Mouse (Mus musculus): ENCODE results near the gene Ahnak. TPM values are rescaled to one million over a fixed set of nuclear protein-coding genes. Genes with fewer than 3 reads are reported as not detected.

Gene Ahnak
- total RNA-seq, 2 experiments from 2014 or later, result 362 to 377 TPM

DNA sequence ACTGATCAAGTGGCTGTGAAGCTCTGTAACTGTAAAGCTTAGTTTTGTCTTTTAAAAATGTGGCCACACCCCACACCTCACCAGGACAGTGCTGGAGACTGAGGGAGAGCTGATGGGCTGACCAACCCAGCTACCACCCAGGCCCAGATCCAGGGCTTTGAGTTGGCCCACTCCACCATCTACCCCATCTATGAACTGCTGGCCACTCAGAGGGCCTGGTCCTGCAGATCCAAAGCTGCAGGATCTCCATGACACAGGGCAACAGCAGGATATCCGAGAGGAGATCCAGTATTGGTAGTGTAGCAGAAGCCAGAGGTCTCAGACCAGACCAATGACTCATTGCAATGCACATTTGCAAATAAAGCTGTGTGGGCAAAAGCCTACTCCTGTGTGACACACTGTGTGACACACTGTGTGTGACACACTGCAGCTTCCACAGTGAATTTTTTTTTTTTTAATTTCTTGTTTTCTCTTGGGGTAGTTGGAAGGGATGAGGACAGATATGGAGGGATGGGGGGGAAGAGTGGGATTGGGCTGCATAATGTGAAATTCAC lies 69.3 kb downstream of the Ahnak start:
- intact Hi-C loops (cut with DNase I), result no loop called here

GRCm38 (mm10) chr19:9058944-9059343 lies 69.9 kb downstream of the Ahnak start:
- intact Hi-C loops (cut with DNase I), result no loop called here
- DNase-seq, result no peak

More for the DNA sequence above, 69.3 kb downstream of the Ahnak start:
- no peak for DNase-seq

DNA sequence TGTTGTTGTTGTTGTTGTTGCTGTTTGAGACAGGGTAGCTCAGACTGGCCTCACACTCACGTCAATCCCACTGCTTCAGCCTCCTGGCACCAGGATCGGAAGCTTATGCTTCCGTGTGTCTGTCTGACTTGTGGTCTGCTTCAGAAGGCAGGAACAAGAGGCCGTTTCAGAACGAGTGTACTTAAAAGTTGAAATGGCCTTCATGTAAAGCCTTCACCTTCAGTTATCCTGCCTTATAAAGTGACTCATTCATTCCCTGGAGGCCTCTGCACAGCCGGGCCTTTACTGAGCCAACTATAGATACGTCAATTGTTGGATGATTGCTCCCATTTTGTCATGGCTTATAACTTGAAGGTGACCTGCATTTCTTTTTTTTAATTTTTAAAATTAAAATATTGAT lies 70.3 kb downstream of the Ahnak start:
- intact Hi-C loops (cut with DNase I), result no loop called here
- DNase-seq, result no peak

DNA sequence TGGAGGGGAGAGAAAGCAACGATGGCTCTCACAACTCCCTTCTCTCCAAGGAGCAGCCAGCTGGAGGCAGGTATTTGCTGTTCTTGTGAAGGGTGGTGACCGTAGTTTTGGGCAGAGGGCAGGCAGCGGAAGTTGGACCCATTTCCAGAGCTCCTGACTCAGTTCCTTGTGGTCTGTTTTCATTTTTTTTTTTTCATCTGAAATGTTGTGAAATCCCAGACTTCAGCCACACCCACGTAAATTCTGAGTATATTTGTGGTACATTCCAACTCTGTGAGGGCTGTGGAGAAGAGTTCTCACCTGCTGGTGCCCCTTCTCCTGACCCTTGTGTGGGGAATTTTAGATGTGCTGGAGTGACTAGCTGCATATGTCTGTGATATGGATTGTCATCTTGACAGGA lies 71.0 kb downstream of the Ahnak start:
- DNase-seq, result peak in 1 of 2 experiments; percentile 41
- intact Hi-C loops (cut with DNase I), result no loop called here

DNA sequence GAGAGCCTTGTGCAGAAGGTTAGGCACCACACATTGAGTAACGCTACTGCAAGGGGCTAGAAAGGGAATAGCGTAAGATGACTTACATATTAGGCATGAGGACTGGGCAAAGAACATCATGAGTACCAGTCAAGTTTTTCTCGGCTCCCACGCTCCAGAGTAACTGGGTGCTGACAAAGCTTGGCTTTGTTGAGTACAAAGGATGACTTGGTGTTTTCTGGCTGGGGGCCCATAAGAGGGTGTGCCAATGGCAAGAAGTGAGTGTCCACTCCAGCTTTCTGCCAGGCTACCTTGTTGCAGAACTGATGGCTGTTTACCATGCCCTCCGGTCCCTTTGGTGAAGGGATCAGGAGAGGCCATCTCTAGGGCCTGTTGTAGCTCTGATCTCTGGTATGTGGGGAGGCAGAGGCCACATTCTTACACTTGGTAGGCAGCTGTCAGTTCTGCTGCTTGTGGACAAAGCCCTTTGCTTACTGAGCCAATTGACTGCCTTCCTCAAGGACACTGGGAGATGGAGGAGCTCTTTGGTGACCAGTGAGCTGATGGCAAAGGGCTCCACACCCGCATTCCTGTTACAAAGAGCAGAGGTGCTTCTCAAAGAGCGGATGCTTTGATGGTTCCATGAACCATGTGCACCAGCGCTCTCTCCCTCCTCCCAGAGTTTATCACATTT lies 72.3 kb downstream of the Ahnak start:
- intact Hi-C loops (cut with DNase I), result no loop called here
- no peak for DNase-seq

GRCm38 (mm10) chr19:9062822-9063221 lies 73.7 kb downstream of the Ahnak start:
- intact Hi-C loops (cut with DNase I), result no loop called here
- no peak for DNase-seq

DNA sequence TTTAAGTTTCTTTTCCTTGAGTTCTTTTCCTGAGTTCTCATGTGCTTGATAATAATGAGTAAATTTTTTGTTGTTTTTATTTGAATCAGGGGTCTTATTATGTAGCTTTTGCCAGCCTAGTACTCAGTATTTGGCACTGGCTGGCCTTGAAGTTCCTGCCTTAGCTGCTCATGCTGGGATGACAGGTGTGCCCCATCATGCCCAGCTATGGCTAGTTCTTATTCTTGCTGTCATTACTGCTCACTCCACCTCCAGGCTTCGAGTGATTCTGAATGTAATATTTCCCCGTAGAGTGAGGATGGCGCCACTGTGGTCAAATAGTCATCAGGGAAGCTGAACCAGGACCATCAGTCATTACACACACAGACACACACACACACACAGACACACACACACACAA lies 74.7 kb downstream of the Ahnak start:
- no peak for DNase-seq
- intact Hi-C loops (cut with DNase I), result no loop called here

- no peak for DNase-seq
- intact Hi-C loops (cut with DNase I), result no loop called here
These were observed 76.8 kb downstream of the Ahnak start for GRCm38 (mm10) chr19:9065621-9066561.

GRCm38 (mm10) chr19:9067292-9067691 lies 78.2 kb downstream of the Ahnak start:
- no peak for DNase-seq
- intact Hi-C loops (cut with DNase I), result no loop called here

DNA sequence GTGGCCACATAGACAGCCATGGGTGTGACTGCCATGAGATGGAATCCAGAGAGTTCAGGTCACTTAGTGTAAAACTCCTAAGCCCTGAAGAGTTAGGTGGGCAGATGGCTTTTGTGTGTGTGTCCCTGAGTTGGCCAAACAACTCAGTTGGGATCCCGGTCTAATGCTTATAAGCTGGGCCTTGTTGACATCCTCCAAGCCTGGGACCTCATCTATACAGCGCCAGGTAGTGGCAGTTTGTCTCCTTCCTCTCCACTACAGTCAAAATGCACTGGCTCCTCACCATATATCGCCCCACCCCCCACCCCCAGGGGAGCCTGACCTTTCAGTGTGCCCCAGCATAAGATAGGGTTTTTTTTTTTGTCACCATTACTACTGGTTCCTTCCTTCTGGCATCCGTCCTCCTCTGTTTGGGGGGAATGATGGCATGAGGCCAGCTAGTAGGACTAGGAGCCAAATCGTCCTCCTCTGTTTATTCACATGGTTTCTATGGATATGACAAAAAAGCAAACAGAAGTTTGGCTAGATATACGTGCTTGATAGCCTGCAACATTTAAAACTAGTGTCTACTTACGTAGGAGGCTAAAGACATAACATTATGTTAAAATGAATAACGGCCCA lies 80.7 kb downstream of the Ahnak start:
- intact Hi-C loops (cut with DNase I), result loop anchor here (5.0 kb wide), 1 partner anchor 37 kb away; no protein-coding TSS in a partner anchor
- no peak for DNase-seq

DNA sequence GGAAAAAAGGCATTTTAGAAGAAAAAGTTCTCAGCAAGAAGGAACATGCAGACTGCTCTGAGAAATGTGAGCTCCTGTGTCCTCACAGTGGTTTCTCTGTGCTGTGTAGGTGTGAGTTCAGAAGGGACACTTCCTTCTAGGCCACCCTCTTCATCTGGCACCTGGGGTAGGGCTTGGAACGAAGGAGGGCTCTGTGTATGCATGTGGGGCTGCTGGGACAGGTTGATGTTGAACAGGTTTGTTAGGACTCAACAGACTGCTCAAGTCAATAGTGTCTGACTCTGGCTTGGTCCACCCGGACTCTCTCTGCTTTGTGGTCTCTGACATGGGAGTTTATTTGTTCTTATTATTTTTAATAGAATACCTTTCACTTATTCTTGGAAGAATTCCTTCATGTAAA lies 81.2 kb downstream of the Ahnak start:
- intact Hi-C loops (cut with DNase I), result loop anchor here (5.0 kb wide), 1 partner anchor 38 kb away; no protein-coding TSS in a partner anchor
- no peak for DNase-seq

DNA sequence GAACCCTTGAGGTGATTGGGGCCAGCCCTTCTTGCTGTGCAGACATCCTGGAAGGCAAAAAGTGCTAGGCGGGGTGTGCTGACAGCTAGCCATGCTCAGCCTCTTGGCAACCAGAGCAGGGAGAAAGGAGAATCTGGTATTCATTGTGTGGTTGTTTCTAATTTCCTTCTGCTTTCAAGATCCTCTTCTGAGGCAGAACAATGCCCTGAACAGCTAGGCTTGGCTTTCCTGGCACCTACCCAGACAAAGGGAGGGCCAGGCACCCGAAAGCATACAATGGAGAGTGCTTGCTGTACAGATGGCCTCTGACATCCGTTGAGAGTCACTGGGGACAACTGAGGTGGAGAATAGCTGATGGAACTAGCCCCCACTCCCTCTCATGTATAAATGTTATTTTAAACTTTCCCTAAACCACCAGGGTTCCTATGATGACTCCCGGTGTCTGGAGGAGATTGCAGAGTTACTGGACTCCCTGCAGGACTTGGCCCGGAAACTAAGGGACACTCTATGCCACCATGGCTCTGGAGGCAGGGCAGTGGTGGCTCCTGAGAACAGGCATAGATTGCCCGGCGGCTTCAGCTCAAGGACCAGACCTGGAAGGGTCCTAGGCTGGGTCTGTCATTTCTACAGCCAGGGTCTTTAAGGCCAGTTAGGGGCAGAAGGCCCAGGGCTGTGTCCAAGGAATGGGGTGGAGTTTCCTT lies 82.5 kb downstream of the Ahnak start:
- intact Hi-C loops (cut with DNase I), result loop anchor here (5.0 kb wide), 1 partner anchor 39 kb away; no protein-coding TSS in a partner anchor
- peak; percentile 74 to 77 for DNase-seq

DNA sequence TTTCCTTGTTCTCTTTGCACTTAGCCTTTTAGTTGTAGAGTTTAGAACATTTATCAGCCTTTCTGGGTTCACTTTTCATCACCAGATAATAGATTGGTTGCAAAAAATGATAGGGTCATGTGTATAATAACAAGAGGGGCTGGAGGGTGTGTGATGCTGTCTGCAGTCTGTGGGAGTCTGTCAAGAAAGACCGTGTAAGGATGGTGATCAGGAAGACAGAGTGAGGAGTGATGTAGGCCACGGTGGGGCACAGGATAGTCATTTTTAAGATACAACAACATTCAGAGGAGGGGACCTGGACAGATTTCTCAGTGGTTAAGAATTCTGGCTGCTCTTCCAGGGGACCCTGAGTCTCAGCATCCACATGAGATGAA lies 83.1 kb downstream of the Ahnak start:
- DNase-seq, result no peak
- intact Hi-C loops (cut with DNase I), result loop anchor here (5.0 kb wide), 1 partner anchor 40 kb away; no protein-coding TSS in a partner anchor

GRCm38 (mm10) chr19:9073776-9074411 lies 84.8 kb downstream of the Ahnak start:
- DNase-seq, result peak; percentile 40 to 61
- intact Hi-C loops (cut with DNase I), result loop anchor here (5.0 kb wide), 1 partner anchor 42 kb away; no protein-coding TSS in a partner anchor

- intact Hi-C loops (cut with DNase I), result loop anchor here (5.0 kb wide), 1 partner anchor 42 kb away; no protein-coding TSS in a partner anchor
- DNase-seq, result no peak
These were observed 85.3 kb downstream of the Ahnak start for GRCm38 (mm10) chr19:9074424-9074823.

DNA sequence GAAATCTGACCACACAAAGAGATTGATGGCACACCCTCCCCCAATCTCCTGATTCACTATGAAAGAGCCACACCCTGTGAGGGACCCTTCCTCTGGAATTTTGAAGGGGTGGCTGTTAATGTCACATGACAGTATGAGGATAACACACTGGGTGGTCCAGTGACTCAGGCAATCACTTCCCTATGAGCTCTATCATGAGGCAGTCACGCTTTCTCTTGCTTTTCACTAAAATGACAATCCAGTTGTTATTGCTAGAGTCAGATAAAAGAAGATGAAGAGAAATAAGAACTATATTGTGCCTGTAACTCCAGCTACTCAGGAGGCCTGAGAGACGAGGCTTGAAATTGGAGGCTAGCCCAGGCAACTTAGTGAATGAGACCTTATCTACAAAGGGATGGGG lies 86.5 kb downstream of the Ahnak start:
- DNase-seq, result no peak
- intact Hi-C loops (cut with DNase I), result no loop called here

- intact Hi-C loops (cut with DNase I), result no loop called here
- DNase-seq, result no peak
These were observed 87.0 kb downstream of the Ahnak start for GRCm38 (mm10) chr19:9076035-9076434.

GRCm38 (mm10) chr19:9076982-9077660 lies 88.0 kb downstream of the Ahnak start:
- no peak for DNase-seq
- intact Hi-C loops (cut with DNase I), result no loop called here

GRCm38 (mm10) chr19:9079916-9080315 lies 90.8 kb downstream of the Ahnak start:
- DNase-seq, result no peak
- intact Hi-C loops (cut with DNase I), result no loop called here

Data from heart, postnatal 36 days (tissue).